In genomic region chr11:8247535-8247934, GRCm38 (mm10) we compare ENCODE assay signal across 11 mouse cellular contexts.
DNase-seq lines count a peak whose midpoint lies in the region; ATAC-seq and TF ChIP-seq lines count a peak whose summit lies in the region.
"Had no signal": no experiment of that assay in that cellular context is flagged by ENCODE, and none has a peak within 500 bp of the region (broad histone marks: within the 10 kb centered on the region; RNA-seq: fewer than 3 reads in every experiment).

No protein-coding gene starts in this region.

- intact Hi-C loops in gastrocnemius, postnatal 36 days (cut with DNase I) = loop anchor here (10.0 kb wide), 1 partner anchor 683 kb away; no protein-coding TSS in a partner anchor

- no peaks in the 10 kb centered on the region for H3K9me3 ChIP-seq in heart, embryonic 11.5 days (replicated peaks; ENCODE audit: control insufficient read depth, low read length)
- no peaks in the 10 kb centered on the region for H3K9me3 ChIP-seq in lung, embryonic 14.5 days (ENCODE audit: low read depth, low read length)
- no peaks in the 10 kb centered on the region for H3K9me3 ChIP-seq in stomach, postnatal 0 days (ENCODE audit: control insufficient read depth, low read length)
- H3K9me3 ChIP-seq: heart, embryonic 13.5 days had no signal

- no peak for TF ChIP-seq CTCF in lung, embryonic 14.5 days (IDR thresholded peaks at IDR 0.05; ENCODE audit: low read depth)
- TF ChIP-seq CTCF in stomach, postnatal 0 days (IDR thresholded peaks at IDR 0.05; ENCODE audit: low read depth) = no peak

- H3K4me1 ChIP-seq in heart, embryonic 11.5 days (ENCODE audit: control insufficient read depth, insufficient read depth, low read length) = no peaks in the 10 kb centered on the region
- H3K4me1 ChIP-seq in lung, embryonic 14.5 days (ENCODE audit: insufficient read depth) = no peaks in the 10 kb centered on the region
- no peaks in the 10 kb centered on the region for H3K4me1 ChIP-seq in stomach, postnatal 0 days (replicated peaks; ENCODE audit: control insufficient read depth, insufficient read depth)
- H3K4me1 ChIP-seq: heart, embryonic 13.5 days had no signal

- no peak overlapping the region for H3K4me2 ChIP-seq in heart, embryonic 11.5 days
- H3K4me2 ChIP-seq in lung, embryonic 14.5 days = no peak overlapping the region
- H3K4me2 ChIP-seq in stomach, postnatal 0 days (replicated peaks; ENCODE audit: low read depth) = no peak overlapping the region
- H3K4me2 ChIP-seq: heart, embryonic 13.5 days had no signal

- no peak for TF ChIP-seq EP300 in stomach, postnatal 0 days (optimal IDR thresholded peaks at IDR 0.05)

- H3K36me3 ChIP-seq in heart, embryonic 11.5 days (ENCODE audit: control insufficient read depth, insufficient read depth, low read length) = no peaks in the 10 kb centered on the region
- H3K36me3 ChIP-seq in lung, embryonic 14.5 days (ENCODE audit: insufficient read depth) = no peaks in the 10 kb centered on the region
- H3K36me3 ChIP-seq in stomach, postnatal 0 days (ENCODE audit: control insufficient read depth, insufficient read depth, low read length) = no peaks in the 10 kb centered on the region
- H3K36me3 ChIP-seq: heart, embryonic 13.5 days had no signal

- peak; percentile 46 to 62 for DNase-seq in heart, adult 18-20 months
- peak; percentile 8 for DNase-seq in embryo, embryonic 10.5 days (ENCODE audit: low spot score)
- DNase-seq in gastrocnemius, postnatal 36 days = peak; percentile 19 to 33
- peak; percentile 30 for DNase-seq in lung, embryonic 14.5 days
- DNase-seq in stomach, postnatal 0 days (ENCODE audit: low spot score) = no peak
- no peak for DNase-seq in yolk sac, embryonic 10.5 days (ENCODE audit: low spot score)
- no peak for DNase-seq in thymus, postnatal 14 days
- DNase-seq: right cerebral cortex, postnatal 14 days had no signal

- ATAC-seq in heart, embryonic 11.5 days (replicated peaks; ENCODE audit: insufficient number of reproducible peaks, low FRiP score, low TSS enrichment) = no peak
- ATAC-seq in lung, embryonic 14.5 days (ENCODE audit: insufficient read depth) = peak; percentile 69; the same call in 1 of the 2 replicates
- no peak for ATAC-seq in stomach, postnatal 0 days (ENCODE audit: low FRiP score, low TSS enrichment)
- ATAC-seq: inflammation-experienced regulatory T-cells, adult 6 months had no signal

- H3K27me3 ChIP-seq in heart, embryonic 11.5 days (ENCODE audit: control insufficient read depth, insufficient read depth, low read length) = no peaks in the 10 kb centered on the region
- no peaks in the 10 kb centered on the region for H3K27me3 ChIP-seq in lung, embryonic 14.5 days (ENCODE audit: insufficient read depth, low read length)
- H3K27me3 ChIP-seq in stomach, postnatal 0 days (ENCODE audit: control insufficient read depth, insufficient read depth, low read length) = no peaks in the 10 kb centered on the region
- H3K27me3 ChIP-seq: heart, embryonic 13.5 days had no signal

- no peak overlapping the region for H3K27ac ChIP-seq in heart, embryonic 11.5 days (ENCODE audit: low read depth, low read length)
- no peak overlapping the region for H3K27ac ChIP-seq in lung, embryonic 14.5 days (ENCODE audit: low read depth)
- H3K27ac ChIP-seq in stomach, postnatal 0 days (replicated peaks) = no peak overlapping the region
- H3K27ac ChIP-seq: heart, embryonic 13.5 days had no signal

- H3K9ac ChIP-seq in heart, embryonic 11.5 days (ENCODE audit: low read depth, low read length) = no peak overlapping the region
- no peak overlapping the region for H3K9ac ChIP-seq in lung, embryonic 14.5 days
- H3K9ac ChIP-seq in stomach, postnatal 0 days (ENCODE audit: low read length) = no peak overlapping the region
- H3K9ac ChIP-seq: heart, embryonic 13.5 days had no signal

- WGBS in heart, embryonic 11.5 days (ENCODE audit: insufficient replicate concordance) = 42% methylated on average over 5 of the region's 5 CpGs
- 13% methylated on average over 5 of the region's 5 CpGs for WGBS in lung, embryonic 14.5 days
- 33% methylated on average over 5 of the region's 5 CpGs for WGBS in stomach, postnatal 0 days

- H3K4me3 ChIP-seq in heart, embryonic 11.5 days (ENCODE audit: low read depth, low read length) = no peak overlapping the region
- H3K4me3 ChIP-seq in lung, embryonic 14.5 days (ENCODE audit: low read depth, low read length) = no peak overlapping the region
- no peak overlapping the region for H3K4me3 ChIP-seq in stomach, postnatal 0 days (ENCODE audit: low read depth, low read length)
- H3K4me3 ChIP-seq: heart, embryonic 13.5 days had no signal

Comparison
In these comparisons a context has a peak if more than half of its experiments do, and no peak if none do; other contexts are left out.
1. DNase-seq: peak in heart, adult 18-20 months (2 of 2), embryo, embryonic 10.5 days (single experiment), gastrocnemius, postnatal 36 days (2 of 2) and lung, embryonic 14.5 days (single experiment); none in stomach, postnatal 0 days (single experiment), yolk sac, embryonic 10.5 days (single experiment) and thymus, postnatal 14 days (single experiment).